Mouse (Mus musculus) heart, embryonic 12.5 days (tissue): ENCODE data around the gene Bmp8b. TPM values are rescaled to one million over a fixed set of nuclear protein-coding genes. Genes with fewer than 3 reads are reported as not detected.
"Not testable (repeated sequence)": the region's sequence is repeated elsewhere in the genome, so short reads cannot be mapped to it uniquely, and the experiment has no call there.

Source experiments
- ATAC-seq: fragments of 200-750 bp; cut with Nextera tagmentation; 2 replicates; pipeline ENCODE4 v1.8.0; 2017; ENCODE audit warnings: moderate TSS enrichment, moderate library complexity; ENCODE audit not compliant: insufficient number of reproducible peaks, low FRiP score
- H3K27ac ChIP-seq: fragments of 300-500 bp; sonication (generic); 2 replicates; pipeline ENCODE4 v1.5.1; 2016; ENCODE audit warnings: mild to moderate bottlenecking, moderate library complexity; ENCODE audit not compliant: poor library complexity, severe bottlenecking
- H3K27me3 ChIP-seq: fragments of 300-500 bp; sonication (generic); replicated peaks from 2 replicates; pipeline ENCODE4 v1.6.1; 2016; ENCODE audit warnings: mild to moderate bottlenecking, moderate library complexity
- H3K36me3 ChIP-seq: fragments of 300-500 bp; sonication (generic); 2 replicates; pipeline ENCODE4 v1.6.1; 2016; ENCODE audit warnings: mild to moderate bottlenecking, moderate library complexity
- H3K4me1 ChIP-seq: fragments of 300-500 bp; sonication (generic); replicated peaks from 2 replicates; pipeline ENCODE4 v1.6.1; 2016; ENCODE audit warnings: mild to moderate bottlenecking
- H3K4me2 ChIP-seq: fragments of 300-500 bp; sonication (generic); 2 replicates; pipeline ENCODE4 v1.6.1; 2016; ENCODE audit warnings: mild to moderate bottlenecking, moderate library complexity
- H3K4me3 ChIP-seq: fragments of 300-500 bp; sonication (generic); 2 replicates; pipeline ENCODE4 v1.5.1; 2016; ENCODE audit warnings: mild to moderate bottlenecking
- H3K9ac ChIP-seq: fragments of 300-500 bp; sonication (generic); 2 replicates; pipeline ENCODE4 v1.6.1; 2016; ENCODE audit warnings: mild to moderate bottlenecking, moderate library complexity
- H3K9me3 ChIP-seq: fragments of 300-500 bp; sonication (generic); replicated peaks from 2 replicates; pipeline ENCODE4 v1.6.1; 2016; ENCODE audit warnings: mild to moderate bottlenecking, moderate library complexity
- WGBS: fragments of 180-500 bp; shearing (Covaris S2); methylation state at CpG from one replicate; pipeline ENCODE4 v1.1.7; 2016; 5-methylcytosine and 5-hydroxymethylcytosine counted together
- polyA plus RNA-seq: library from polyadenylated mRNA; unstranded; fragments of >200 nt; fragmentation: Nextera tagmentation; extraction: Ambion mirVana; gene quantifications from 2 replicates; pipeline ENCODE4 v1.2.1, GENCODE M21; 2016

Gene Bmp8b
- polyA plus RNA-seq, 1 experiment from 2014 or later, result 0.17 TPM

- ATAC-seq, result no peak
- Histone ChIP-seq H3K27me3 (peaks cover 6% of the 10 kb centered on the region; the same call in 1 of the 2 replicates), H3K27ac (no peak overlapping the region), H3K9me3 (no peaks in the 10 kb centered on the region), H3K36me3 (no peaks in the 10 kb centered on the region), H3K9ac (no peak overlapping the region), H3K4me2 (no peak overlapping the region), H3K4me1 (0 out of 2 replicates have a peak, but pooled peaks cover 4% of the 10 kb centered on the region), H3K4me3 (no peak overlapping the region)
- 69% methylated on average over 4 of the region's 4 CpGs for WGBS
Measured at GRCm38 (mm10) chr4:123152003-123152402, 47.0 kb downstream of the Bmp8b start.

GRCm38 (mm10) chr4:123152976-123153375, 48.0 kb downstream of the Bmp8b start:
- ATAC-seq, result no peak
- H3K4me2 ChIP-seq, result no peak overlapping the region
- no peak overlapping the region for H3K9ac ChIP-seq
- H3K9me3 ChIP-seq, result no peaks in the 10 kb centered on the region
- no peaks in the 10 kb centered on the region for H3K36me3 ChIP-seq
- peaks cover 6% of the 10 kb centered on the region; the same call in 1 of the 2 replicates for H3K27me3 ChIP-seq
- H3K4me3 ChIP-seq, result no peak overlapping the region
- H3K4me1 ChIP-seq, result 0 out of 2 replicates have a peak, but pooled peaks cover 4% of the 10 kb centered on the region
- no peak overlapping the region for H3K27ac ChIP-seq
- WGBS, result 32% methylated on average over 5 of the region's 5 CpGs

DNA sequence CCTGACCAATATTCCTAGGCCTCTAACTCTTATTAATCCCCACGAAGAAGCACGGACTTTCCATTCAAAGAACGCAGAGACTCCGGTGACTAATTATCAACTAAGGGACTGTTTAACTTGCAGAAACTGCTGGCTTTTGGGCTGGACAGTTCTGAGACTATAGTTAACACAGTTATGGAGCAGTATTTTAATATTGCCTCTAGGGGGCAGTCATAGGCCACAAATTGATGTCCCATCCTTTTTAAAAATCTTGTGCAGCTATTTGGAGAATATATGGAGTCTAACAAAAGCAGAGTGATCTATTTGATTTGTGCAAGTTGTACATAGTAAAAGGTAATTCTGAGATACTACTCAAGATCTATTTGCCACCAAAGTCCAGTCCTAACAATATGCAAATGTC, 50.0 kb downstream of the Bmp8b start:
- Histone ChIP-seq H3K36me3 (no peaks in the 10 kb centered on the region), H3K4me1 (0 out of 2 replicates have a peak, but pooled peaks cover 4% of the 10 kb centered on the region), H3K4me2 (no peak overlapping the region), H3K27ac (no peak overlapping the region), H3K9me3 (no peaks in the 10 kb centered on the region), H3K27me3 (peaks cover 15% of the 10 kb centered on the region), H3K9ac (no peak overlapping the region), H3K4me3 (no peak overlapping the region)
- 18% methylated on average over 4 of the region's 4 CpGs for WGBS
- no peak for ATAC-seq

DNA sequence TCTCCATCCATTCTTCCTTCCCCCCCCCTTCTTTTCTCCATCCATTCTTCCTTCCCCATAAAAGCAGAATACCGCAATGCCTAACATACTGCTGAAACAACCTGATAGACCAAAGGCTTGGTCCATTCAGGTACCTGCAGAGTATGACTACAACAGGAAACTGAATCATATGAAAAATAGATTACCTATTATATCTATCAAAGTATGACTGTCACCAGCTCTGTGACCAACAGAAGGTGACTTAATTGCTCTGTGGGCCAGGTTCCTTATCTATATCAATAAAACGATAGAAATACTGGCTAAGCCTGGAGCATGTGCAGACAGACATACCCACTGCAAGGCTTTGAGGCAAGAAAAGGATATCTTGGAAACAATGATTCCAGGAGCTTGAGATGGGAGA, 50.5 kb downstream of the Bmp8b start:
- no peak for ATAC-seq
- Histone ChIP-seq H3K27me3 (peaks cover 19% of the 10 kb centered on the region), H3K4me3 (no peak overlapping the region), H3K27ac (no peak overlapping the region), H3K36me3 (no peaks in the 10 kb centered on the region), H3K9me3 (no peaks in the 10 kb centered on the region), H3K4me2 (no peak overlapping the region), H3K9ac (no peak overlapping the region), H3K4me1 (0 out of 2 replicates have a peak, but pooled peaks cover 4% of the 10 kb centered on the region)
- 48% methylated on average over 2 of the region's 2 CpGs for WGBS

GRCm38 (mm10) chr4:123155840-123156239, 50.9 kb downstream of the Bmp8b start:
- Histone ChIP-seq H3K27ac (no peak overlapping the region), H3K9ac (no peak overlapping the region), H3K4me2 (no peak overlapping the region), H3K27me3 (peaks cover 19% of the 10 kb centered on the region), H3K9me3 (no peaks in the 10 kb centered on the region), H3K4me1 (0 out of 2 replicates have a peak, but pooled peaks cover 4% of the 10 kb centered on the region), H3K4me3 (no peak overlapping the region), H3K36me3 (no peaks in the 10 kb centered on the region)
- no peak for ATAC-seq

- Histone ChIP-seq H3K9ac (no peak overlapping the region), H3K27ac (no peak overlapping the region), H3K4me3 (no peak overlapping the region), H3K4me1 (peaks cover 19% of the 10 kb centered on the region), H3K4me2 (no peak overlapping the region), H3K9me3 (no peaks in the 10 kb centered on the region), H3K27me3 (peaks cover 30% of the 10 kb centered on the region), H3K36me3 (no peaks in the 10 kb centered on the region)
- no peak for ATAC-seq
- WGBS, result 75% methylated on average over 6 of the region's 6 CpGs
Measured at GRCm38 (mm10) chr4:123160571-123160970, 55.6 kb downstream of the Bmp8b start.

DNA sequence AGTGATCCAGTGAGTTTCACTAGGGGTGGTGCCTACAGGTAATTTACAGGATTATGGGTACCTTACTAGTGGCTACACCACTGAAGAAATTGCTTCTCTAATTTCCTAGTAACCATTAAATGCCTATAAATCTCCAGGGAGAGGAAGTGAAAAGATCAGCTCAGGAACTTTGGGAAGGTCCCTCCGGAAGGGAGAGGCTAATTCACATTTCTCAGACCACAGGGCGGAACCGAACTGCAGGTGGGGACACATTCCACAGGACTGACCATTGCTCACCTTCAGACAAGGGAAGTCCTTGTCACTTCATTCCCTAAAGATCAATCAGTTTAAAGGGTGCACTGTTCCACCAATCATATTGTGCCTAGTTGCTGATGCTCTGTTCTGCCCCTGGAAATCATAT, 56.3 kb downstream of the Bmp8b start:
- 83% methylated on average over 3 of the region's 3 CpGs for WGBS
- H3K4me2 ChIP-seq, H3K27ac ChIP-seq, H3K36me3 ChIP-seq, H3K9me3 ChIP-seq, ATAC-seq, H3K9ac ChIP-seq, H3K4me3 ChIP-seq: not testable (repeated sequence)
- Histone ChIP-seq H3K27me3 (peaks cover 30% of the 10 kb centered on the region), H3K4me1 (peaks cover 19% of the 10 kb centered on the region)

GRCm38 (mm10) chr4:123162305-123162917, 57.4 kb downstream of the Bmp8b start:
- H3K4me3 ChIP-seq, result peak overlapping the region; percentile 15; the same call in 1 of the 2 replicates

GRCm38 (mm10) chr4:123164157-123164556, 59.2 kb downstream of the Bmp8b start:
- peaks cover 19% of the 10 kb centered on the region for H3K4me1 ChIP-seq
- WGBS, result 41% methylated on average over 15 of the region's 15 CpGs

More at GRCm38 (mm10) chr4:123162305-123162917, 57.4 kb downstream of the Bmp8b start:
- Histone ChIP-seq H3K9me3 (no peaks in the 10 kb centered on the region), H3K27ac (no peak overlapping the region), H3K27me3 (peaks cover 30% of the 10 kb centered on the region), H3K9ac (0 out of 2 replicates have a peak overlapping the region, but pooled peaks have one; percentile 53), H3K36me3 (no peaks in the 10 kb centered on the region), H3K4me1 (peaks cover 19% of the 10 kb centered on the region), H3K4me2 (peak overlapping the region; percentile 63)
- WGBS, result 11% methylated on average over 15 of the region's 15 CpGs
- no peak for ATAC-seq

DNA sequence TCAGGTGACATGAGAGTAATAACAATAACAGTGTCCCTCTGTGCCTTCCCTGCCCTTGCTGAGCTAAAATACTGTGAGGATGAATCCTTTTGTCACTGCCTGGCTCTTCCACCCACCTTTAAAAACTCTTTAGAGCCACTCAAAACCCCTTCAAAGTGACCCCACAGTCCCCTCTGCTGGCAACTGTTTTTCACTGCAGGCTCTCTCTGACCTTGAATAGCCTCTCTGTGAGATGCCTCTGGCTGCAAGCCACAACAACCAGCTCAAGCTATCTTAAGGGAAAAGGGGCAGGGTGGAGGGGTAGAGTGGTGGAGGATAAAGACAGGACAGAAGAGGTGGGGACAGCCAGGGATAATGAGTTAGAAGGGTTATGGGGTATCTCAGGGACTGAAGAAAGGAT, 66.8 kb downstream of the Bmp8b start:
- Histone ChIP-seq H3K4me1 (peaks cover 5% of the 10 kb centered on the region; the same call in 1 of the 2 replicates), H3K9ac (no peak overlapping the region), H3K27me3 (peaks cover 38% of the 10 kb centered on the region), H3K4me3 (no peak overlapping the region), H3K9me3 (peaks cover 8% of the 10 kb centered on the region), H3K36me3 (no peaks in the 10 kb centered on the region), H3K4me2 (no peak overlapping the region), H3K27ac (no peak overlapping the region)
- no peak for ATAC-seq

More at GRCm38 (mm10) chr4:123164157-123164556, 59.2 kb downstream of the Bmp8b start:
- Histone ChIP-seq H3K27ac (no peak overlapping the region), H3K9ac (no peak overlapping the region), H3K9me3 (peaks cover 2% of the 10 kb centered on the region), H3K4me3 (no peak overlapping the region), H3K27me3 (peaks cover 23% of the 10 kb centered on the region), H3K36me3 (no peaks in the 10 kb centered on the region), H3K4me2 (peak overlapping the region; percentile 28)
- no peak for ATAC-seq
